Mouse (Mus musculus) cerebellum, adult 9-11 months (tissue): ENCODE measurements at regions not wholly inside any gene's neighbourhood (a gene's known extent, or its start where the extent isn't known, plus 50 kb on each side); places are given as distances from the start of the nearest gene placed in this dataset.

Source experiments
- DNase-seq: peaks from one replicate; pipeline ENCODE4 v3.0.0; 2022

DNA sequence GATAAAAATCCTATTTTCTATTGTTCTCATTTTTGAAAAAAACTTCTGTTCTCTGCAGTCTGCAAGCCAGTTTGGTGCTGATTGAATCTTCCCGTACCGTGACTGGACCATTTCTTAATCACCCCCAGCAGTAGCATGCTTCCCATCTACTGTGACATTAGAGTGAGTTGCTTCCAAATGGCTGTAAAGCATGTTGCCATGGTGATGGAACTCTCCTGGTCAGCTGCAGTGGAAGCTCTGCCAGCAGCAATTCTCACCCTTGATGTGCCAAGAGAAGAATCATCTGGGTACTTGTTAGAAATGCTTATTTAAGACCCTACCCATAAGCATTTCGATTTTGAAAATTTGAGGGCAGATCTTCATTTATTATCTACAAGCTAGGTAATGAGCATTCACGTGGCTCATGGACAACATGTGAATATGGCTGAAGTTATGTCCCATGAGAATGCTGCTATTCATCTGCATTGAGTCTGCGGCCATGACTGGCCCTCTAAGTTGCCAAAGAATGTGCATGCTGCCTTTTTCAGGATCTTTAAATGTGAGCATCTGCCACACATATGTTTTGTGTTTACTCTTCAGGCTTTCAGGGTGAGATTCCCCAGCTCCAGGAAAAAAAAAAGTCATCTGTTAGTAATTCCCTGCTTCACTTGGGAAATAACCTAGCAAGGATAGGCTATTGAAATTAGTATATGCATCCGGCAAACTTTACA, 62.8 kb downstream of the H2al1n start:
- DNase-seq, result no peak

DNA sequence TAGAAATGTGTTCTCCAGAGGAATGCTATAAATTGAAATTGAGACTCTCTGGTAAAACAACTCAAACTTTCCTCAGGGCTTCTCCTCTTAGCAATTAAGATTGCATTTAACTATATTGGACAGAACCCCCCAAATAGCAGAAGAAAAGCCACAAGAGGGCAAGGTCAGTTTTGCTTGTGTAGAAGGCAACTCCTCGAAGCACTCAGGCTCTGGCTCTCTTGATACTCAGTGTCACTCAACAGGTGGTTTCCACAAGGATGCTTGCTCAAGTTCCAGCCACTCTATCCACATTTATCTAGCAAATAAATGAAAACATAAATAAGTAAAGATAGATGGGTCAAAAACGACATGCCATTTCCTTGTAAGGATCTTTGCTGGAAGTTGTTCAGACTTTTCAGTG, 68.4 kb downstream of the H2al1n start:
- no peak for DNase-seq

DNA sequence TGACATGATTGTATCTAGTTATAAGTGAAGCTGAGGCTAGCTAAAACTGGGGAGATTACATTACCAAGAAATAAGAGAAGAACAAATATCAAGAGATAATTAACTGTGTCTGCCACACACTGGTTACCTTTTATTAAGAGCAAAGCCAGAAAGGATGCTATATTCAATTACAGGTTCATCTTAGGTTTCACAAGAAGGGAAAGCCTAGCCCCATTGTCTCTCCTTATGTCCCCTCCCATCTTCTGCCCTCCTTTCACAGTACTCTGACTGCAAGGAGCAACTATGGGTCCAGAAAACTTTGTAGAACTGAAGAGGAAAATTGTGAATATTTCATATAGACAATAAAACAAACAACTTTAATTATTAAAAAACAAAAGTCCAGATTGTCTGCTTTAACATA, 68.8 kb downstream of the H2al1n start:
- DNase-seq, result no peak

DNA sequence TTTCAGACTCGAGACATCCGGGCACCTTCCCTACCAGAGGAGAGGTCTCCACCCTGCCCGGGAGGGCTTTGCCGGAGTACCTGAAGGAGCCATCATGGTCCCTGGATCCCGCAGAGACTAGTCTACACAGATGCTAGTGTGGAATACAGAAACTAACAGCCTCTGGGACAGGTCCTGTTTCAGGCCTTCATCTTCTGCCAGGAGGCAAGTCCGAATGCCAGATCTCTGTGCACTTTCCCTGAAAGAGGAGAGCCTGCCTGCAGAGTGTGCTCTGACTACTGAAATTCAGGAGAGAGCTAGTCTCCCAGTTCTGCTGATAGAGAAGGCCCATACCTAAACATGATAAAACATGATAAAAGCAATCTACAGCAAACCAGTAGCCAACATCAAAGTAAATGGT, 83.9 kb downstream of the H2al1n start:
- no peak for DNase-seq

DNA sequence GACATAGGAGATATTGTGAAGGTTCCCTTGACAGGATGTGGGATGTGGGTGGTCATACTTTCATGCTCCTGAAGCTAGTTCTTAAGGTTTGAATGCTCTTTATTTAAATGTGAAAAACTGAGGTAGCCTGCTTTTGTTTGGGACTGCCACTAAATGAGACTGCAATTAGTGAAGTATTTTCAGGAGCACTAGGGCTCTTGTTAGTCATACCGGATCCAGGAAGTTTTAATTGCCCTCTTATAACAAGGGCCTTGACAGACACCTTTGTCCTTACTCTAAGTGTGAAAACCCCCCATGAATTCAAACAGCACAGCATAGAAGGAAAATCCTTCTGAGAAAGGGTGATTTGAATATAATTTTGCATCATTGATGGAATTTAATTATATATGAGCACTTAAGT, 91.2 kb downstream of the H2al1n start:
- no peak for DNase-seq

DNA sequence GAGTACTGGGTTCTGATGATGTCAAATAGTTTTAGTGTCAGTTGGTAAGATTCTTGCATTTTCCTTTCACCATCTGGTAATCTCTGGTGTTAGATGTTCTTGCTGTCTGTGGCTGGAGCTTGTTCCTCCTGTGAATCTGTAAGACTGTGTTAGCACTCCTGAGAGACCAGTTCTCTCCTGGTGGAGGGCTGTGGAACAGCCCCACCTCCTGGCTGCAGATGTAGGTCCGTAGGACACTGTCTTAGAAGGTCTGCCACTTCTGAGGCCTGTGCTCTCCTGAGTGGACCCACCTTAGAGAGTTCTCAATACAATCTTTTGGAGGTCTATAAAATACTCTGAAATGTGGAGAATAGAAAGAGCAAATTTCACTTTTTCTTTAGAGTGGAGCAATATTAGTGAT, 101.8 kb downstream of the H2al1n start:
- DNase-seq, result no peak

DNA sequence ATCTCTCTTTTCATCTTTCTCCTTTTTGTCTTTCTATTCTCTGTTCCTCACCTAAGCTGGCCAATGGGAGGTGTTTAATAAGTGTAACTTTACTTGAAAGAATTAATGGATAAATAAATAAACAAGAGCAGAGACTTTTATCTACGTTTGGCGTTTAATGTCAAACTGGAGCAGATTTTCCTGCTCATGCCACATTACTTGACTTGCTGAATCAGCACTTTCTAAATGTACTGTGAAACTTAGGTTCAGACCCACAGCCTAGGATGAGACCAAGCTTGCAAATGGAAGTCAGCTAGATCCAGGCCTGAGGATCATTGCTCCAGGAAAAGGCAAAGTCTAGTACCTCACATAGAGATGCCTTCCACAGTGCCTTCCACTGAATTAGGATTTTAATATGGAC, 141.5 kb downstream of the H2al1n start:
- no peak for DNase-seq

DNA sequence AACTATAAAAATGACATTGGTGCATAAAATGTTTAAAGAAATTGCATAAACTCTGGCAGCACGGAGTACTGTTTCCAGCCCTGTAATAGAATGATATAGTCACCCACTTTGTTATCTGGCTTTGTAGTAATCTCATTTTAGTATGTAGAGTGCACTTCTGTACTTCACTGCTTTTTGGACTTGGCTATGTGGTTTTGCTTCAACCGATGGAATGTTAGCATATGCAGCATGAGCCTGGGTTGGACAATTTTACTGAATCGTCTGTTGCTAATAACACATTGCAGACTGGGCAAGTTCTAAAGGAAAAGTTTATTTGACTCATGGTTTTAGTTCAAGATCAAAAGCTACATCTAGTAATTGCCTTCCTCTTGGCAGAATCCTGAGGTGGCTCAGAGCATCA, 142.4 kb downstream of the H2al1n start:
- no peak for DNase-seq

DNA sequence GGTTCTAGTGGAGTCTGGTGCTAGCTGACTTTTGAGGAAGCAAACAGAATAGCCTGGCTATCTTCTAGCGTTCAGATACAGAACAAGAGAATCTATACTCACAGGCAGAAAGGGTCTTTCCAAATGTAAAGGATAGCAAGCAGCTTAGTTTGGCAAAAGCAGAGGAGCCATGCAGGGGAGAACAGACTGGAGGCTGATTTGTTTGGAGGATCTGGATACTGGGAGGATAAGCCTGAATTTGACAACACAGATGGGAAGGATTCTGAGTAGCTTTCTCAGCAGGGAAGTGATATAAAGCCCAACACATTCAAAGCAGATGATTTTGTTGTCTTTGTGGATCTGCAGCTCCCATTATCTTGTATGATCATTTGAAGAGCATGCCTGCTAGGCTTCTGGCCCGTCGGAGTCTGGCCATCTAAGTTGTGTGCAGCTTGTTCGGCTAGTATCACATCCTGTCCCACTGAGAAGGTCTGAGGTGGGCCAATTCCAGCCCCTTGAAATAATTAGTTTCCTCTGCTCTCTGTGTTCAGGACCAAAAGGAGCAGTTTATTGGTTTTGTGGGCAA, 145.6 kb downstream of the H2al1n start:
- peak; percentile 43 for DNase-seq
